Mouse (Mus musculus): ENCODE measurements around the gene Tbc1d10a. TPM values are rescaled to one million over a fixed set of nuclear protein-coding genes. Genes with fewer than 3 reads are reported as not detected.

Tbc1d10a gene
- 39.2 and 39.4 TPM in 2 replicates for polyA plus RNA-seq (2015; fragmentation: Nextera tagmentation; extraction: Ambion mirVana)

GRCm38 (mm10) chr11:4186486-4187317, at the start of gene Tbc1d10a:
TSS of gene Tbc1d10a (plus strand) at chr11:4186789.
- peaks cover 15% of the 10 kb centered on the region for H3K36me3 ChIP-seq

GRCm38 (mm10) chr11:4138964-4139363, 47.6 kb upstream of the Tbc1d10a start:
- Histone ChIP-seq H3K27me3 (no peaks in the 10 kb centered on the region), H3K27ac (no peak overlapping the region), H3K36me3 (peaks cover 73% of the 10 kb centered on the region), H3K4me3 (no peak overlapping the region), H3K9me3 (no peaks in the 10 kb centered on the region), H3K4me2 (no peak overlapping the region), H3K9ac (no peak overlapping the region), H3K4me1 (peaks cover 20% of the 10 kb centered on the region)
- no peak for ATAC-seq (ENCODE audit: insufficient number of reproducible peaks, insufficient read depth, low FRiP score, low TSS enrichment, low read depth)
- WGBS: 78% methylated on average over 2 of the region's 2 CpGs

More at GRCm38 (mm10) chr11:4186486-4187317, at the start of gene Tbc1d10a:
- H3K4me2 ChIP-seq: peak within 1 kb of the TSS; percentile 86
- WGBS: under 1% methylated on average over 71 of the region's 71 CpGs
- H3K27ac ChIP-seq: peak within 1 kb of the TSS; percentile 60; the same call in 1 of the 2 replicates
- no peaks in the 10 kb centered on the region for H3K9me3 ChIP-seq
- H3K4me3 ChIP-seq: peak within 1 kb of the TSS; percentile 73
- peak; percentile 99 for ATAC-seq (ENCODE audit: insufficient number of reproducible peaks, insufficient read depth, low FRiP score, low TSS enrichment, low read depth)
- H3K27me3 ChIP-seq: no peaks in the 10 kb centered on the region
- peaks cover 40% of the 10 kb centered on the region for H3K4me1 ChIP-seq
- H3K9ac ChIP-seq: peak within 1 kb of the TSS; percentile 87

GRCm38 (mm10) chr11:4141505-4141904, 45.1 kb upstream of the Tbc1d10a start:
- Histone ChIP-seq H3K4me3 (no peak overlapping the region), H3K4me2 (no peak overlapping the region), H3K4me1 (peaks cover 8% of the 10 kb centered on the region), H3K36me3 (peaks cover 83% of the 10 kb centered on the region), H3K27ac (no peak overlapping the region), H3K9ac (no peak overlapping the region), H3K9me3 (no peaks in the 10 kb centered on the region), H3K27me3 (no peaks in the 10 kb centered on the region)
- ATAC-seq (ENCODE audit: insufficient number of reproducible peaks, insufficient read depth, low FRiP score, low TSS enrichment, low read depth): no peak

GRCm38 (mm10) chr11:4142352-4142751, 44.2 kb upstream of the Tbc1d10a start:
- Histone ChIP-seq H3K27ac (no peak overlapping the region), H3K27me3 (no peaks in the 10 kb centered on the region), H3K9me3 (no peaks in the 10 kb centered on the region), H3K4me3 (no peak overlapping the region), H3K36me3 (peaks cover 78% of the 10 kb centered on the region), H3K9ac (no peak overlapping the region), H3K4me2 (no peak overlapping the region), H3K4me1 (no peaks in the 10 kb centered on the region)
- WGBS: 85% methylated on average over 4 of the region's 4 CpGs
- ATAC-seq (ENCODE audit: insufficient number of reproducible peaks, insufficient read depth, low FRiP score, low TSS enrichment, low read depth): no peak

GRCm38 (mm10) chr11:4143281-4144062, 43.1 kb upstream of the Tbc1d10a start:
- peaks cover 79% of the 10 kb centered on the region for H3K36me3 ChIP-seq
- no peak overlapping the region for H3K9ac ChIP-seq
- no peaks in the 10 kb centered on the region for H3K9me3 ChIP-seq
- H3K4me2 ChIP-seq: no peak overlapping the region
- H3K4me3 ChIP-seq: no peak overlapping the region
- H3K27ac ChIP-seq: no peak overlapping the region
- H3K4me1 ChIP-seq: no peaks in the 10 kb centered on the region
- no peak for ATAC-seq (ENCODE audit: insufficient number of reproducible peaks, insufficient read depth, low FRiP score, low TSS enrichment, low read depth)
- 91% methylated on average over 21 of the region's 21 CpGs for WGBS
- H3K27me3 ChIP-seq: no peaks in the 10 kb centered on the region

- H3K4me1 ChIP-seq: no peaks in the 10 kb centered on the region
- ATAC-seq (ENCODE audit: insufficient number of reproducible peaks, insufficient read depth, low FRiP score, low TSS enrichment, low read depth): no peak
- H3K9me3 ChIP-seq: no peaks in the 10 kb centered on the region
- peaks cover 67% of the 10 kb centered on the region for H3K36me3 ChIP-seq
- H3K9ac ChIP-seq: 0 out of 2 replicates have a peak overlapping the region, but pooled peaks have one; percentile 11
- H3K27ac ChIP-seq: no peak overlapping the region
- H3K27me3 ChIP-seq: no peaks in the 10 kb centered on the region
- 72% methylated on average over 6 of the region's 6 CpGs for WGBS
- H3K4me2 ChIP-seq: no peak overlapping the region
- H3K4me3 ChIP-seq: no peak overlapping the region
Observed at GRCm38 (mm10) chr11:4146381-4146780, 40.2 kb upstream of the Tbc1d10a start.

GRCm38 (mm10) chr11:4147098-4147497, 39.5 kb upstream of the Tbc1d10a start:
- no peaks in the 10 kb centered on the region for H3K27me3 ChIP-seq
- no peak overlapping the region for H3K9ac ChIP-seq
- H3K4me2 ChIP-seq: no peak overlapping the region
- peaks cover 62% of the 10 kb centered on the region for H3K36me3 ChIP-seq
- no peaks in the 10 kb centered on the region for H3K4me1 ChIP-seq
- H3K27ac ChIP-seq: no peak overlapping the region
- 82% methylated on average over 10 of the region's 10 CpGs for WGBS
- no peaks in the 10 kb centered on the region for H3K9me3 ChIP-seq
- H3K4me3 ChIP-seq: no peak overlapping the region
- ATAC-seq (ENCODE audit: insufficient number of reproducible peaks, insufficient read depth, low FRiP score, low TSS enrichment, low read depth): no peak

GRCm38 (mm10) chr11:4148120-4148519, 38.5 kb upstream of the Tbc1d10a start:
- no peak for ATAC-seq (ENCODE audit: insufficient number of reproducible peaks, insufficient read depth, low FRiP score, low TSS enrichment, low read depth)
- H3K9ac ChIP-seq: no peak overlapping the region
- no peak overlapping the region for H3K27ac ChIP-seq
- H3K4me3 ChIP-seq: no peak overlapping the region
- H3K27me3 ChIP-seq: no peaks in the 10 kb centered on the region
- peaks cover 51% of the 10 kb centered on the region for H3K36me3 ChIP-seq
- no peaks in the 10 kb centered on the region for H3K4me1 ChIP-seq
- H3K4me2 ChIP-seq: no peak overlapping the region
- H3K9me3 ChIP-seq: no peaks in the 10 kb centered on the region
- WGBS: 76% methylated on average over 5 of the region's 5 CpGs

- Histone ChIP-seq H3K27me3 (no peaks in the 10 kb centered on the region), H3K9ac (no peak overlapping the region), H3K4me3 (no peak overlapping the region), H3K9me3 (no peaks in the 10 kb centered on the region), H3K4me1 (no peaks in the 10 kb centered on the region), H3K4me2 (no peak overlapping the region), H3K36me3 (peaks cover 46% of the 10 kb centered on the region), H3K27ac (no peak overlapping the region)
- no peak for ATAC-seq (ENCODE audit: insufficient number of reproducible peaks, insufficient read depth, low FRiP score, low TSS enrichment, low read depth)
- WGBS: 80% methylated on average over 9 of the region's 9 CpGs
Observed at GRCm38 (mm10) chr11:4148536-4149156, 37.9 kb upstream of the Tbc1d10a start.

GRCm38 (mm10) chr11:4149886-4150285, 36.7 kb upstream of the Tbc1d10a start:
- H3K4me3 ChIP-seq: no peak overlapping the region
- ATAC-seq (ENCODE audit: insufficient number of reproducible peaks, insufficient read depth, low FRiP score, low TSS enrichment, low read depth): no peak
- 91% methylated on average over 6 of the region's 6 CpGs for WGBS

GRCm38 (mm10) chr11:4153694-4154093, 32.9 kb upstream of the Tbc1d10a start:
- Histone ChIP-seq H3K4me3 (no peak overlapping the region), H3K9me3 (no peaks in the 10 kb centered on the region), H3K36me3 (peaks cover 14% of the 10 kb centered on the region), H3K9ac (no peak overlapping the region), H3K4me2 (no peak overlapping the region), H3K4me1 (peaks cover 11% of the 10 kb centered on the region; the same call in 1 of the 2 replicates), H3K27ac (no peak overlapping the region), H3K27me3 (no peaks in the 10 kb centered on the region)
- ATAC-seq (ENCODE audit: insufficient number of reproducible peaks, insufficient read depth, low FRiP score, low TSS enrichment, low read depth): no peak
- 94% methylated on average over 7 of the region's 7 CpGs for WGBS

More at GRCm38 (mm10) chr11:4149886-4150285, 36.7 kb upstream of the Tbc1d10a start:
- no peaks in the 10 kb centered on the region for H3K9me3 ChIP-seq
- H3K4me1 ChIP-seq: no peaks in the 10 kb centered on the region
- no peak overlapping the region for H3K4me2 ChIP-seq
- H3K9ac ChIP-seq: no peak overlapping the region
- peaks cover 34% of the 10 kb centered on the region for H3K36me3 ChIP-seq
- no peak overlapping the region for H3K27ac ChIP-seq
- no peaks in the 10 kb centered on the region for H3K27me3 ChIP-seq

Measured in embryonic facial prominence, embryonic 13.5 days (tissue).